Mouse (Mus musculus): ENCODE data around the gene Zfp771. TPM values are rescaled to one million over a fixed set of nuclear protein-coding genes. Genes with fewer than 3 reads are reported as not detected.

Zfp771 gene
- polyA plus RNA-seq, 1 experiment from 2014 or later: 13.8 TPM

DNA sequence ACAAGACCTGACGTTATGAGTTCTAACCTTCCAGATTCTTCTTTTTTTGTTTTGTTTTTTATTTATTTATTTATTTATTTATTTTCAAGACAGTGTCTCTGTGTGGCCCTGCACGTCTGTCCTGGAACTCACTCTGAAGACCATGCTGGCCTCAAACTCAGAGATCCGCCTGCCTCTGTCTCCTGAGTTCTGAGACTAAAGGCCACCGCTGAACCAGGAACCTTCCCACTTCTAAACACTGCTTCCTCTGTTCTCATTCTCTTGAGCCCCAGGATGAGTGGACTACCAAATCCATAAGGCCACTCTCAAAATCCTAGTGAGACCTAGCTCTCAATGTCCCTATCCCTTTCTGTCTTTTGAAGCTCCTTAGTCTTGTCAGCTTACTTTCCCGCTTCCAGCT, 34.2 kb upstream of the Zfp771 start:
- no peak for ATAC-seq (ENCODE audit: low read depth)
- peak overlapping the region; percentile 97 for H3K9ac ChIP-seq (ENCODE audit: low read depth, low read length)
- WGBS (ENCODE audit: insufficient replicate concordance): 65% methylated on average over 5 of the region's 5 CpGs
- H3K9me3 ChIP-seq (replicated peaks; ENCODE audit: control insufficient read depth, low read length): no peaks in the 10 kb centered on the region
- peak overlapping the region; percentile 69 for H3K4me2 ChIP-seq (ENCODE audit: low read depth, low read length)
- H3K4me3 ChIP-seq (ENCODE audit: low read depth, low read length): peak overlapping the region; percentile 85
- H3K27ac ChIP-seq (ENCODE audit: low read length): peak overlapping the region; percentile 99
- no peaks in the 10 kb centered on the region for H3K27me3 ChIP-seq (ENCODE audit: control insufficient read depth, insufficient read depth, low read depth, low read length)
- peaks cover 33% of the 10 kb centered on the region for H3K4me1 ChIP-seq (ENCODE audit: control insufficient read depth, low read depth, low read length)
- peaks cover 3% of the 10 kb centered on the region; the same call in 1 of the 2 replicates for H3K36me3 ChIP-seq (ENCODE audit: control insufficient read depth, insufficient read depth)

DNA sequence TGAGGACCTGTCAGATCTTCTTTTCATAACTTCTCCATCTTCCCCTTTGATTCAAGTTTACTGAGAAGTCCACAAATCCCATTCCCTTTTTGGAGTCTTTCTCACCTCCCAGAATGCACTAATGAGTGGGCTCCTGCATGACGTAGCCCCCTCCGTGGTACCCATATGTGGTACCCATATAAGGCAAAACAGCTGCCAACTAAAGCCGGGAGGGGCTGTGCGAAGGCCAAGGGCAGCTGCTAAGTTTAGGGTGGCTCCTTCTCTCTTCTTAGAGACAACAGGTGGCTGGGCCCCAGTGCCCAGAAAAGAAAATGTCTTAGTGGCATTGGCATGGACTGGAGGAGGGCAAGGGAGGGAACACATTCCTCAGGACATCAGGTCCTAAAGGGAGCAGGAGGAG, 33.8 kb upstream of the Zfp771 start:
- no peak overlapping the region for H3K4me3 ChIP-seq (ENCODE audit: low read depth, low read length)
- peaks cover 33% of the 10 kb centered on the region for H3K4me1 ChIP-seq (ENCODE audit: control insufficient read depth, low read depth, low read length)
- peak overlapping the region; percentile 99 for H3K27ac ChIP-seq (ENCODE audit: low read length)
- no peaks in the 10 kb centered on the region for H3K27me3 ChIP-seq (ENCODE audit: control insufficient read depth, insufficient read depth, low read depth, low read length)
- H3K9ac ChIP-seq (ENCODE audit: low read depth, low read length): peak overlapping the region; percentile 22; the same call in 1 of the 2 replicates
- H3K4me2 ChIP-seq (ENCODE audit: low read depth, low read length): peak overlapping the region; percentile 69; the same call in 1 of the 2 replicates
- H3K36me3 ChIP-seq (ENCODE audit: control insufficient read depth, insufficient read depth): no peaks in the 10 kb centered on the region
- WGBS (ENCODE audit: insufficient replicate concordance): 80% methylated on average over 4 of the region's 4 CpGs
- H3K9me3 ChIP-seq (replicated peaks; ENCODE audit: control insufficient read depth, low read length): no peaks in the 10 kb centered on the region
- no peak for ATAC-seq (ENCODE audit: low read depth)

DNA sequence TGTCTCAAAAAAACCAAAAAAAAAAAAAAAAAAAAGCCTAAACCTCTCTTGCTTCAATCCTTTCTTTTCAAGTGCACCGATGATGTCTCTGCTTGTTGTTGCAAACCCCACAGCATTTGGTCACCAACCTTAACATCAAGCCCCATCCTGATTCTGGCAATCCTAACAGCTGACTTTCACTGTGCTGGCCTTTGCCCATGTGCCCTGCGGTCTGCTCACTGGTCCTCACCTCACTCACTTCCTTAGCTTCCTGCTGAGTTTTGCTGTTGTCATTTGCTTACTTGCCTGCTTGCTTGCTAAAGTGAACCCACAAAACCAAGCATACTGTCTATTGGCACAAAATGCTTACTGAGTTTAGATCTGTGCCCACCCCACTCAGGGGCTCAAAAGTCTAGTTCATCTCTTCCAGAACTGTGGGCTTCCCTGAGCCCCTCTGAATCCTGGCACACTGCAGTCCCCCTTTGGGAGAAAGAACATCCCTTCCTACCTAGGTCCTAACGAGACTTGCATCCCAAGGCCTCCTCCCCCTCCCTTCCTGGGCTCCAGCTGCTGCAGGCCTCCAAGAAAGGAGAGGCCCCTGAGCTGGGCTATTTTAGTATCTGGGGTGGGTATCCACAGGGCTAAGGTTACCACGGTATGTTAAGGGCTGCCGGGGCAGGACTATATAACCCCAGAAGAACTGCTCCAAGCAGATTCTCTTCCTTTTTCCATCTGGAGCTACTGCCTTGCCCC, 32.9 kb upstream of the Zfp771 start:
- WGBS (ENCODE audit: insufficient replicate concordance): 68% methylated on average over 5 of the region's 5 CpGs
- Histone ChIP-seq H3K27ac (ENCODE audit: low read length) (0 out of 2 replicates have a peak overlapping the region, but pooled peaks have one; percentile 13), H3K36me3 (ENCODE audit: control insufficient read depth, insufficient read depth) (no peaks in the 10 kb centered on the region), H3K27me3 (ENCODE audit: control insufficient read depth, insufficient read depth, low read depth, low read length) (no peaks in the 10 kb centered on the region), H3K4me3 (ENCODE audit: low read depth, low read length) (no peak overlapping the region), H3K4me2 (ENCODE audit: low read depth, low read length) (no peak overlapping the region), H3K9me3 (replicated peaks; ENCODE audit: control insufficient read depth, low read length) (no peaks in the 10 kb centered on the region), H3K9ac (ENCODE audit: low read depth, low read length) (no peak overlapping the region), H3K4me1 (ENCODE audit: control insufficient read depth, low read depth, low read length) (peaks cover 29% of the 10 kb centered on the region)
- ATAC-seq (ENCODE audit: low read depth): no peak

DNA sequence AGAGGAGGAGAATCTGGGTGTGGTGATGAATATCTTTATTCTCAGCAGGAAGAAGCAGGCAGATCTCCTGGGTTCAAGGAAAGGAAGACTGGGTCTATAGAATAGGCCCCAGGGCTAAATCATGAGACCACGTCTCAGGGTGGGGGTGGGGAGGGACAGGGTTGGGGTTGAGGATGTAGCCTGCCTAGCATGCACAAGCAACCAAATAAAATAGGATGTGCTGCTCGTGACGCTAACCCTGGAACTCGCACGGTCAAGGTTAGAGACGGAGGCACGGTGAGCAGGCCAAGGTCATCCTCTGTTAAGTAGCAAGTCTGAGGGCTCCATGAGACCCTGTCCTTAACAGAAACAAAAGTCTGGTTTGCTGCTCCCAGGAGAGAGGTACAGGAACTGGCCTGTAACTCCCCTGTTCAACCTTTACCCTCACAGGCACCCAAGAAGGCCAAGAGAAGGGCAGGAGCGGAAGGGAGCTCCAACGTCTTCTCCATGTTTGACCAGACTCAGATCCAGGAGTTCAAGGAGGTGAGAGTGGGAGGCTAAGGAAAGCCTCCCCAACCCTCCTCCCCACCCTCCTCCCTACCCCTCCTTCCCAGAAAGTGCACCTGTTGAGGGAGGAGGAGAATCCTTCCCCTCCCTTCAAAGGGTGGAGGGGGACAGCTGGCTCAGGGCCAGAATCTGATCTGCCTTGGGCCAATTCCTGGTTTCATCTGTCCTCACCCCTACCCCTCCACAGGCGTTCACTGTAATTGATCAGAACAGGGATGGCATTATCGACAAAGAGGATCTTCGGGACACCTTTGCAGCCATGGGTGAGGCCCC, 31.4 kb upstream of the Zfp771 start:
- no peaks in the 10 kb centered on the region for H3K36me3 ChIP-seq (ENCODE audit: control insufficient read depth, insufficient read depth)
- H3K27ac ChIP-seq (ENCODE audit: low read length): no peak overlapping the region
- peaks cover 33% of the 10 kb centered on the region for H3K4me1 ChIP-seq (ENCODE audit: control insufficient read depth, low read depth, low read length)
- no peaks in the 10 kb centered on the region for H3K27me3 ChIP-seq (ENCODE audit: control insufficient read depth, insufficient read depth, low read depth, low read length)
- no peak for ATAC-seq (ENCODE audit: low read depth)
- no peaks in the 10 kb centered on the region for H3K9me3 ChIP-seq (replicated peaks; ENCODE audit: control insufficient read depth, low read length)
- no peak overlapping the region for H3K4me3 ChIP-seq (ENCODE audit: low read depth, low read length)
- no peak overlapping the region for H3K4me2 ChIP-seq (ENCODE audit: low read depth, low read length)
- H3K9ac ChIP-seq (ENCODE audit: low read depth, low read length): no peak overlapping the region
- WGBS (ENCODE audit: insufficient replicate concordance): 78% methylated on average over 12 of the region's 12 CpGs

- H3K4me1 ChIP-seq (ENCODE audit: control insufficient read depth, low read depth, low read length): peaks cover 41% of the 10 kb centered on the region
- 30% methylated on average over 7 of the region's 7 CpGs for whole genome bisulfite sequencing (ENCODE audit: insufficient replicate concordance)
Measured at GRCm38 (mm10) chr7:127213485-127213884, 30.6 kb upstream of the Zfp771 start.

DNA sequence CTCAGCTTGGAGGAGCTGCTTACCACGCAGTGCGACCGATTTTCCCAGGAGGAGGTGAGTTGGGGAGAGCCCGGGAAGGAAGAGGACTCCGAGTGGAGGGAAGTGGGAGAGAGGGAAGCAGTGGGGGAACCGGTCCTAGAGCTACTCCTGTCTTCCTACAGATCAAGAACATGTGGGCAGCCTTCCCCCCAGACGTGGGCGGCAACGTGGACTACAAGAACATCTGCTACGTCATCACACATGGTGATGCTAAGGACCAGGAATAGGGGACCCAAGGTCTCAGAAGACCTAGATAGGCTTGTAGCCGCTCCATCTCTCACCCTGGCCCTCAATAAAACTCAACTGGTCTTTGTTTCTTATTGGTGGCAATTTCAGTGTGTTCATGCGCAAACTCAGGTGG, 30.1 kb upstream of the Zfp771 start:
- Histone ChIP-seq H3K4me3 (ENCODE audit: low read depth, low read length) (no peak overlapping the region), H3K9me3 (replicated peaks; ENCODE audit: control insufficient read depth, low read length) (no peaks in the 10 kb centered on the region), H3K4me1 (ENCODE audit: control insufficient read depth, low read depth, low read length) (peaks cover 46% of the 10 kb centered on the region), H3K4me2 (ENCODE audit: low read depth, low read length) (no peak overlapping the region), H3K36me3 (ENCODE audit: control insufficient read depth, insufficient read depth) (no peaks in the 10 kb centered on the region), H3K27ac (ENCODE audit: low read length) (no peak overlapping the region), H3K9ac (ENCODE audit: low read depth, low read length) (no peak overlapping the region), H3K27me3 (ENCODE audit: control insufficient read depth, insufficient read depth, low read depth, low read length) (no peaks in the 10 kb centered on the region)
- no peak for ATAC-seq (ENCODE audit: low read depth)
- 64% methylated on average over 12 of the region's 12 CpGs for WGBS (ENCODE audit: insufficient replicate concordance)

More at GRCm38 (mm10) chr7:127213485-127213884, 30.6 kb upstream of the Zfp771 start:
- Histone ChIP-seq H3K36me3 (ENCODE audit: control insufficient read depth, insufficient read depth) (no peaks in the 10 kb centered on the region), H3K4me2 (ENCODE audit: low read depth, low read length) (no peak overlapping the region), H3K27me3 (ENCODE audit: control insufficient read depth, insufficient read depth, low read depth, low read length) (no peaks in the 10 kb centered on the region), H3K4me3 (ENCODE audit: low read depth, low read length) (no peak overlapping the region), H3K9ac (ENCODE audit: low read depth, low read length) (no peak overlapping the region), H3K27ac (ENCODE audit: low read length) (no peak overlapping the region), H3K9me3 (replicated peaks; ENCODE audit: control insufficient read depth, low read length) (no peaks in the 10 kb centered on the region)
- ATAC-seq (ENCODE audit: low read depth): no peak

DNA sequence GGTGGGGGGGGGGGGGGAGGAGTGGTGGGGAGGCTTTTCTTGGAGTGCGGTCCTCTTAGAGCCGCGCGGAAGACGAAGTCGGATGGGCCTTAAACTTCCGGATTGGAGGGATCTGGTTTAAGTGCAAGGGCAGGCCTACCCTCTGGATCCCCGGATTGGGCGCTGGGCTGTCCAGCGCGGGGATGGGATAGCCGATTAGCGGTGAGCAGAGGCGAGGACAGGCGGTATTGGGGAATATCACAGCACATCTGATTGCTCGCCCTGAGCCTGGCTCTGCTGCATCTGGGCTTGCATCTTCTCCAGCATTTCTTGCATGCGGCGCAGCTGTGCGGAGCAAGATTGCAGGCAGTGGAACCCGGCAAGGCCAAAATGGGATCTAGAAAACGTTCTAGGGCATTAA, 29.6 kb upstream of the Zfp771 start:
- H3K9ac ChIP-seq (ENCODE audit: low read depth, low read length): no peak overlapping the region
- no peak overlapping the region for H3K4me3 ChIP-seq (ENCODE audit: low read depth, low read length)
- H3K27ac ChIP-seq (ENCODE audit: low read length): no peak overlapping the region
- H3K27me3 ChIP-seq (ENCODE audit: control insufficient read depth, insufficient read depth, low read depth, low read length): no peaks in the 10 kb centered on the region
- H3K4me1 ChIP-seq (ENCODE audit: control insufficient read depth, low read depth, low read length): peaks cover 49% of the 10 kb centered on the region
- no peak for ATAC-seq (ENCODE audit: low read depth)
- H3K4me2 ChIP-seq (ENCODE audit: low read depth, low read length): no peak overlapping the region
- WGBS (ENCODE audit: insufficient replicate concordance): 74% methylated on average over 21 of the region's 21 CpGs
- H3K36me3 ChIP-seq (ENCODE audit: control insufficient read depth, insufficient read depth): no peaks in the 10 kb centered on the region
- H3K9me3 ChIP-seq (replicated peaks; ENCODE audit: control insufficient read depth, low read length): no peaks in the 10 kb centered on the region

- H3K36me3 ChIP-seq (ENCODE audit: control insufficient read depth, insufficient read depth): no peaks in the 10 kb centered on the region
- H3K27ac ChIP-seq (ENCODE audit: low read length): peak overlapping the region; percentile 8; the same call in 1 of the 2 replicates
- H3K9me3 ChIP-seq (replicated peaks; ENCODE audit: control insufficient read depth, low read length): no peaks in the 10 kb centered on the region
- H3K4me1 ChIP-seq (ENCODE audit: control insufficient read depth, low read depth, low read length): peaks cover 42% of the 10 kb centered on the region
- H3K9ac ChIP-seq (ENCODE audit: low read depth, low read length): peak overlapping the region; percentile 45
- ATAC-seq (ENCODE audit: low read depth): peak; percentile 22; the same call in 1 of the 2 replicates
- WGBS (ENCODE audit: insufficient replicate concordance): 29% methylated on average over 33 of the region's 33 CpGs
- peak overlapping the region; percentile 37 for H3K4me3 ChIP-seq (ENCODE audit: low read depth, low read length)
- H3K27me3 ChIP-seq (ENCODE audit: control insufficient read depth, insufficient read depth, low read depth, low read length): no peaks in the 10 kb centered on the region
- H3K4me2 ChIP-seq (ENCODE audit: low read depth, low read length): peak overlapping the region; percentile 52
Measured at GRCm38 (mm10) chr7:127214981-127215871, 28.8 kb upstream of the Zfp771 start.
